Mouse (Mus musculus): ENCODE data around the gene Thsd7a. TPM values are rescaled to one million over a fixed set of nuclear protein-coding genes. Genes with fewer than 3 reads are reported as not detected.

Gene Thsd7a
- total and polyA plus RNA-seq, 3 experiments = 0.30 TPM; not detected in 2

- no peak overlapping the region for H3K4me3 ChIP-seq (replicated peaks in 1 of 3; ENCODE audit: low read depth in 2 of 3, low read length in 2 of 3, poor library complexity in 1 of 3)
- in situ Hi-C loops (cut with MboI; ENCODE audit: low pct_ligation_motif_present, low pct_unique_long_range_greater_than_20kb, low sequenced_read_pairs) (no loop called here), dilution Hi-C loops (cut with MboI; ENCODE audit: extremely low pct_ligation_motif_present, extremely low pct_unique_long_range_greater_than_20kb, low sequenced_read_pairs) (no loop called here)
- H3K9me3 ChIP-seq (replicated peaks; ENCODE audit: low read length) = no peaks in the 10 kb centered on the region
- no peaks in the 10 kb centered on the region for H3K36me3 ChIP-seq (replicated peaks in 1 of 2; ENCODE audit: control insufficient read depth in 1 of 2, insufficient read depth in 1 of 2, low read length in 1 of 2)
- TF ChIP-seq JUND (conservative IDR thresholded peaks at IDR 0.05; ENCODE audit: low read depth, low read length) = no peak
- TF ChIP-seq MXI1 (IDR thresholded peaks at IDR 0.05; ENCODE audit: low read depth, low read length) = no peak
- no peak for TF ChIP-seq SMC3 (IDR thresholded peaks at IDR 0.05; ENCODE audit: low read depth, low read length)
- TF ChIP-seq EP300 (IDR thresholded peaks at IDR 0.05; ENCODE audit: low read length) = no peak
- TF ChIP-seq MEF2A (IDR thresholded peaks at IDR 0.05; ENCODE audit: borderline replicate concordance, low read depth, low read length) = no peak
- TF ChIP-seq NELFE (IDR thresholded peaks at IDR 0.05; ENCODE audit: low read depth, low read length) = no peak
- no peak for TF ChIP-seq E2F4 (IDR thresholded peaks at IDR 0.05; ENCODE audit: insufficient replicate concordance, low read depth, low read length)
- no peak for TF ChIP-seq MAZ (IDR thresholded peaks at IDR 0.05; ENCODE audit: low read depth, low read length)
- TF ChIP-seq SIN3A (IDR thresholded peaks at IDR 0.05; ENCODE audit: low read length) = no peak
- TF ChIP-seq ETS1 (conservative IDR thresholded peaks at IDR 0.05; ENCODE audit: low read depth, low read length) = no peak
- no peak for TF ChIP-seq MAFK (IDR thresholded peaks at IDR 0.05; ENCODE audit: insufficient replicate concordance, low read length)
- TF ChIP-seq KAT2A (IDR thresholded peaks at IDR 0.05; ENCODE audit: insufficient replicate concordance, low read length) = no peak
- no peak for TF ChIP-seq ZMIZ1 (IDR thresholded peaks at IDR 0.05; ENCODE audit: low read depth, low read length)
- no peak for TF ChIP-seq ZNF384 (IDR thresholded peaks at IDR 0.05; ENCODE audit: low read depth, low read length)
- TF ChIP-seq POLR2AphosphoS2 (IDR thresholded peaks at IDR 0.05; ENCODE audit: low read depth, low read length) = no peak
- no peak overlapping the region for H3K9ac ChIP-seq (ENCODE audit: insufficient read depth, low read depth)
- no peak overlapping the region for H3K27ac ChIP-seq (ENCODE audit: insufficient read depth, low read depth)
- DNase-seq (ENCODE audit: extremely low read depth) = no peak
- H3K4me2 ChIP-seq (ENCODE audit: insufficient read depth, low read depth, poor library complexity, severe bottlenecking) = no peak overlapping the region
- no peaks in the 10 kb centered on the region for H3K4me1 ChIP-seq (ENCODE audit: control insufficient read depth in 1 of 2, insufficient read depth in 2 of 2)
- no peaks in the 10 kb centered on the region for H3K79me2 ChIP-seq (replicated peaks; ENCODE audit: control insufficient read depth, extremely low read depth, insufficient read depth, poor library complexity, severe bottlenecking)
- H3K27me3 ChIP-seq (replicated peaks) = no peaks in the 10 kb centered on the region
These were observed 37.3 kb upstream of the Thsd7a start for GRCm38 (mm10) chr6:12786378-12786982.

GRCm38 (mm10) chr6:12784918-12785618 is 35.9 kb upstream of the Thsd7a start:
- Histone ChIP-seq H3K9me3 (replicated peaks; ENCODE audit: low read length) (no peaks in the 10 kb centered on the region), H3K4me3 (replicated peaks in 1 of 3; ENCODE audit: low read depth in 2 of 3, low read length in 2 of 3, poor library complexity in 1 of 3) (no peak overlapping the region), H3K27ac (ENCODE audit: insufficient read depth, low read depth) (no peak overlapping the region), H3K4me2 (ENCODE audit: insufficient read depth, low read depth, poor library complexity, severe bottlenecking) (no peak overlapping the region), H3K9ac (ENCODE audit: insufficient read depth, low read depth) (no peak overlapping the region), H3K79me2 (replicated peaks; ENCODE audit: control insufficient read depth, extremely low read depth, insufficient read depth, poor library complexity, severe bottlenecking) (no peaks in the 10 kb centered on the region), H3K36me3 (replicated peaks in 1 of 2; ENCODE audit: control insufficient read depth in 1 of 2, insufficient read depth in 1 of 2, low read length in 1 of 2) (no peaks in the 10 kb centered on the region), H3K27me3 (replicated peaks) (no peaks in the 10 kb centered on the region), H3K4me1 (ENCODE audit: control insufficient read depth in 1 of 2, insufficient read depth in 2 of 2) (no peaks in the 10 kb centered on the region)
- dilution Hi-C loops (cut with MboI; ENCODE audit: extremely low pct_ligation_motif_present, extremely low pct_unique_long_range_greater_than_20kb, low sequenced_read_pairs) = no loop called here
- in situ Hi-C loops (cut with MboI; ENCODE audit: low pct_ligation_motif_present, low pct_unique_long_range_greater_than_20kb, low sequenced_read_pairs) = no loop called here
- no peak for DNase-seq (ENCODE audit: extremely low read depth)
- no peak for TF ChIP-seq USF2 (conservative IDR thresholded peaks at IDR 0.05; ENCODE audit: low read depth, low read length)
- TF ChIP-seq ZC3H11A (IDR thresholded peaks at IDR 0.05; ENCODE audit: low read depth, low read length) = no peak
- no peak for TF ChIP-seq MEF2A (IDR thresholded peaks at IDR 0.05; ENCODE audit: borderline replicate concordance, low read depth, low read length)
- no peak for TF ChIP-seq CTCF (conservative IDR thresholded peaks at IDR 0.05 in 1 of 2, IDR thresholded peaks at IDR 0.05 in 1 of 2; ENCODE audit: low read depth in 2 of 2, low read length in 2 of 2)
- TF ChIP-seq ZKSCAN1 (IDR thresholded peaks at IDR 0.05; ENCODE audit: borderline replicate concordance, low read depth, low read length) = no peak
- TF ChIP-seq MAFK (IDR thresholded peaks at IDR 0.05; ENCODE audit: insufficient replicate concordance, low read length) = no peak
- no peak for TF ChIP-seq MXI1 (IDR thresholded peaks at IDR 0.05; ENCODE audit: low read depth, low read length)
- no peak for TF ChIP-seq ZMIZ1 (IDR thresholded peaks at IDR 0.05; ENCODE audit: low read depth, low read length)
- TF ChIP-seq MAZ (IDR thresholded peaks at IDR 0.05; ENCODE audit: low read depth, low read length) = no peak
- no peak for TF ChIP-seq RCOR1 (conservative IDR thresholded peaks at IDR 0.05; ENCODE audit: low read depth, low read length)
- no peak for TF ChIP-seq BHLHE40 (IDR thresholded peaks at IDR 0.05; ENCODE audit: low read depth, low read length)
- no peak for TF ChIP-seq PAX5 (IDR thresholded peaks at IDR 0.05; ENCODE audit: low read length)
- no peak for TF ChIP-seq SIN3A (IDR thresholded peaks at IDR 0.05; ENCODE audit: low read length)
- no peak for TF ChIP-seq EP300 (IDR thresholded peaks at IDR 0.05; ENCODE audit: low read length)
- TF ChIP-seq TCF12 (IDR thresholded peaks at IDR 0.05; ENCODE audit: low read depth, low read length) = no peak
- TF ChIP-seq ZNF384 (IDR thresholded peaks at IDR 0.05; ENCODE audit: low read depth, low read length) = no peak
- TF ChIP-seq CHD1 (IDR thresholded peaks at IDR 0.05; ENCODE audit: low read depth, low read length) = no peak
